Mouse (Mus musculus) megakaryocyte, embryonic 14.5 days (primary cell): ENCODE results near the gene Mrpl45. TPM values are rescaled to one million over a fixed set of nuclear protein-coding genes. Genes with fewer than 3 reads are reported as not detected.
"Not testable (repeated sequence)": the region's sequence is repeated elsewhere in the genome, so short reads cannot be mapped to it uniquely, and the experiment has no call there.

Experiments used
- H3K27me3 ChIP-seq: replicated peaks from 2 replicates; pipeline ENCODE3; 2012; ENCODE audit warnings: inconsistent platforms
- H3K36me3 ChIP-seq: replicated peaks from 2 replicates; pipeline ENCODE3; 2012; ENCODE audit warnings: low read length, inconsistent platforms, mixed read lengths
- H3K4me1 ChIP-seq: 2 replicates; pipeline ENCODE4 v1.6.1; 2012; ENCODE audit warnings: inconsistent platforms
- H3K4me3 ChIP-seq: replicated peaks from 2 replicates; pipeline ENCODE3; 2012; ENCODE audit warnings: moderate library complexity, mild to moderate bottlenecking, inconsistent platforms
- H3K9me3 ChIP-seq: 2 replicates; pipeline ENCODE4 v1.6.1; 2012; ENCODE audit warnings: inconsistent platforms
- FLI1 ChIP-seq: IDR thresholded peaks from 2 replicates; pipeline ENCODE4 v1.6.1; 2012; ENCODE audit warnings: low read length, inconsistent platforms, mixed read lengths
- GATA1 ChIP-seq: IDR thresholded peaks from 3 replicates; pipeline ENCODE4 v1.6.1; 2012; ENCODE audit warnings: mixed read lengths, low read length, inconsistent platforms, borderline replicate concordance
- polyA plus RNA-seq: library from polyadenylated mRNA; stranded (reverse); fragments of >175 nt; gene quantifications from 2 replicates; pipeline ENCODE4 v1.2.3, GENCODE M21; 2012; ENCODE audit warnings: low replicate concordance; ENCODE audit not compliant: insufficient read depth

The Mrpl45 gene
- polyA plus RNA-seq, 1 experiment = 6.9 TPM

- Histone ChIP-seq H3K4me1 (peaks cover 24% of the 10 kb centered on the region), H3K4me3 (peak overlapping the region; percentile 87), H3K36me3 (no peaks in the 10 kb centered on the region), H3K9me3 (peaks cover 5% of the 10 kb centered on the region), H3K27me3 (peaks cover 55% of the 10 kb centered on the region)
- TF ChIP-seq GATA1 = no peak
- TF ChIP-seq FLI1 = no peak
Observed at GRCm38 (mm10) chr11:97343619-97344018, 28.1 kb downstream of the Mrpl45 start.

DNA sequence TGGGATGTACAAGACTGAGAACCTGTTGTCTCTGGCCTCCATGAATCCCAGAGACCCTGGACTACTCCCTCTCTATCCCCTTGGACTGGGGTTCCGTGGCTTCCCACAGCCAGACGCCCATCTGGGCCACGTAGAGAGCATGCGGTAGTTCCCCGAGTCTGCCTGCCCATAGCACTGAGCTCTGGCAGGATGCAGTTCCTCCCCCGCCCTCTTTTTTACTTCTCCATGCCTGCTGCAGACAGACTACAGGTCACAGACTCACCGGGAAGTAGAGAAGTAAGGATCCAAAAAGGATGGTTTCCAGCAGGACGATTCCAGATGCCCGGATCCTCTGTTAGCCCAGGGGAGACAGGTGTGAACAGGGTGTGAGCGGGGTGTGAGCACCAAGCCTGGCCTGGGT lies 29.9 kb downstream of the Mrpl45 start:
- TF ChIP-seq GATA1 (no peak), FLI1 (no peak)
- H3K4me1 ChIP-seq = peaks cover 35% of the 10 kb centered on the region
- H3K27me3 ChIP-seq = peaks cover 52% of the 10 kb centered on the region
- H3K36me3 ChIP-seq = no peaks in the 10 kb centered on the region
- peaks cover 11% of the 10 kb centered on the region for H3K9me3 ChIP-seq
- no peak overlapping the region for H3K4me3 ChIP-seq

GRCm38 (mm10) chr11:97346383-97346782 lies 30.9 kb downstream of the Mrpl45 start:
- Histone ChIP-seq H3K36me3 (no peaks in the 10 kb centered on the region), H3K4me3 (peak overlapping the region; percentile 66), H3K4me1 (peaks cover 35% of the 10 kb centered on the region), H3K9me3 (peaks cover 11% of the 10 kb centered on the region), H3K27me3 (peaks cover 52% of the 10 kb centered on the region)
- no peak for TF ChIP-seq GATA1
- TF ChIP-seq FLI1 = no peak

DNA sequence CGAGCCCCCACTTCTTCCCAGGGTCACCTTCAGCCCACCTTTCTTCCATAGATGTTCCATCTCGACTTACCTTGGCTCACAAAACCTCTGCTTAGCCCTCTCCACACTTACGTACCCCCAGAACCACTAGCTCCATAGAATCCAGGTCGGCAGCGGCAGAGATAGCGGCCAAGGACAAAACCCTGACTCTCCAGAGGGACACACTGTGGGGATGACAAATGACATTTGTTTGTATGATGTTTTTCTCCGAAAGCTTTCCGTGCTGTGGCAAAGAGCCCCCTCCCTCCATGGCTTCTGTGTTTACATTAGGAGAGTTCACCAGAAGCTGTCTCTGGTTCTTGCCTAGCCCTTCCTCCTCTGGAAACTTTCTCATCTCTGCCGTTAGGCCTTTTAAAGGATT lies 31.8 kb downstream of the Mrpl45 start:
- Histone ChIP-seq H3K4me1 (peaks cover 35% of the 10 kb centered on the region), H3K36me3 (no peaks in the 10 kb centered on the region), H3K27me3 (peaks cover 57% of the 10 kb centered on the region), H3K9me3 (peaks cover 11% of the 10 kb centered on the region), H3K4me3 (no peak overlapping the region)
- no peak for TF ChIP-seq GATA1
- TF ChIP-seq FLI1 = no peak

DNA sequence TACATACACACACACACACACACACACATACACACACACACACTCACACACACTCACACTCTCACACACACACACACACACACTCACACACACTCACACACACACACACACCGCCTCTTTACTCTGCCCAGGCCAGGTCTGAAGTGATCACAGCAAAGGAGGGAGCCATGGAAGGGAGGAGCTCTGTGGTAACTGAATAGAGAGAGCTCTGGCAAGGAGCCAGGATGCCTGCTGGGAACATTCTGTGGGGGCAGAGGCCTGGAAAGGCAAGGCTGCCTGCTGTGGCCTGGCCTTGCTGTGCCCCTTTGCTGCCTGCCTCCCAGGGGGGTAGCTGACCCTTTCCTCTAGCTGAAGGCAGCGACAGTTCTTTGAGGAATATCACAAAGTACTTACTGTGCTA lies 34.5 kb downstream of the Mrpl45 start:
- TF ChIP-seq FLI1 (no peak), GATA1 (no peak)
- Histone ChIP-seq H3K9me3 (peaks cover 11% of the 10 kb centered on the region), H3K4me3 (peak overlapping the region; percentile 43), H3K27me3 (peaks cover 62% of the 10 kb centered on the region), H3K4me1 (peaks cover 21% of the 10 kb centered on the region), H3K36me3 (no peaks in the 10 kb centered on the region)

DNA sequence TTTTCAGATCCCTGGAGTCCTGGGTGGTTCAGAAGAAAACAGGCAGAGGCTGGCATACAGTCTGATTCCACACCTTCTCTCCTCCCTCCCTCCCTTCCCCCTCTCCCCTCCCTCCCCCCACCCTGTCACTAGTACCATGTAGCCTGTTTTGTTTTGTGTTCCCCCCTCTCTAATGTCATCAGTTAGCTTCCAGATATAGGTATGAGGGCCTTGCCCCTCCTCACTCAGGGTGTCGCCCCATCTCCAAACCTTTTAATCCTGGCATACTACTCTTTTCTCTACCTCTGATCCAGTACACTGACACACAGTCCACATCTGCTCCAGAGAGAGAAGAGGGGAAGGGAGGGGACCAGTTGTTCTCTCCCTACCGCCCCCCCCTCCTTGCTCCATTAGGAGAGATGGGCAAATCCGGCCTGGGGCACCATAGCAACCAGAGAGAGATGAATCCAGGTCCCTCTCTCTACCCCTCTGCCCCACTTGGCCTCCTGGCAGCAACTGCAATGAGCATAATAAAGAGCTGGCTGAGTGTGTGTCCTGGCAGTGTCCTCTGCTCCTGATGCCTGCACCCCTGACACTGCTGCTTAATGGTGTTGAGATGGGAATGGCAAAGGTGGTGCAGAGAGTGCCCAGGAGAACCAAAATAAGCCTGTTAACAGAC lies 36.6 kb downstream of the Mrpl45 start, which contains the start of gene Gpr179:
Gpr179 (minus strand) TSS at position 51 of the 658 bp plus-strand sequence.
- peaks cover 17% of the 10 kb centered on the region for H3K4me1 ChIP-seq
- TF ChIP-seq GATA1 (no peak), FLI1 (no peak)
- peaks cover 58% of the 10 kb centered on the region for H3K27me3 ChIP-seq

GRCm38 (mm10) chr11:97352935-97353597 lies 37.5 kb downstream of the Mrpl45 start:
- Histone ChIP-seq H3K36me3 (no peaks in the 10 kb centered on the region), H3K4me1 (peaks cover 17% of the 10 kb centered on the region), H3K4me3 (no peak overlapping the region), H3K9me3 (peaks cover 11% of the 10 kb centered on the region), H3K27me3 (peaks cover 56% of the 10 kb centered on the region)
- no peak for TF ChIP-seq GATA1
- no peak for TF ChIP-seq FLI1

More for the DNA sequence above, 36.6 kb downstream of the Mrpl45 start, which contains the start of gene Gpr179:
- Histone ChIP-seq H3K4me3 (no peak within 1 kb of the TSS), H3K36me3 (no peaks in the 10 kb centered on the region), H3K9me3 (peaks cover 11% of the 10 kb centered on the region)

DNA sequence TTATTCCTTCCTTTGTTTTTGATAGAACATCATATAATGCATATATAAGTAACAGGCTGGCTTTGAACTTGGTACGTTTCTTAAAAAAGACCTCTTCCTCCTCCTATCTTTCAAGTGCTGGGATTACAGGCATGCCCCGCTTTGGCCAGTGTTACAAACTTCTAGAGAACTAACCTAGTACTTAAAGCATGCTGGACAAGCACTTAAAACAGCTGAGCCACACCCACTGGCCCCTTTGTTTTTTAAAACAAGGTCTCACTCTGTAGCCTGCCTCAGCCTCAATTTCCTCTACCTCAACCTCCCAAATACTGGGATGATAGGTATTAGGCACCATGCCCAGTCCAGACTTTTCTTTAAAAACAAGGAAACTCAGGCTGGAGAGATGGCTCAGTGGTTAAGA lies 39.1 kb downstream of the Mrpl45 start:
- H3K4me3 ChIP-seq = no peak overlapping the region
- peaks cover 13% of the 10 kb centered on the region for H3K4me1 ChIP-seq
- no peaks in the 10 kb centered on the region for H3K9me3 ChIP-seq
- H3K27me3 ChIP-seq = peaks cover 47% of the 10 kb centered on the region
- TF ChIP-seq GATA1 (no peak), FLI1 (no peak)
- H3K36me3 ChIP-seq = no peaks in the 10 kb centered on the region

DNA sequence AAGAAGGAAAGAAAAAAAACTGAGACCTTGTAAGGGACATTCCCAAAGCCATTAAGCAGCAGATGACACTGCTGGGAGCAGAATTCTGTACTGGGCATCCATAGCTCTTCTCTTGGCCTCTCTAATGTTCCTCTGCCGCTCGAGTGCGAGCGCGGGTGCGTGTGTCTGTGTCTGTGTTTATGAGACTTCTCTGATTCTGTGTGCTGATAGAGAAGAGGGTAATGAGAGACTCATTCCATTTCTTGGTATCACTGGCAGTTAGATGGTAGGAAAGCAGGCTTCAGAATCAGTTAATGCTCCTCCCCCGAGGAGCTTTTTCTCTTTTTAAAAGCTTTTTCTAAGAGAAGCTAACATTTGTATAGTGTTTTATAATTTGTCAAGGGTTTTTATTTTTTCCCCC lies 39.7 kb downstream of the Mrpl45 start:
- H3K36me3 ChIP-seq = no peaks in the 10 kb centered on the region
- TF ChIP-seq GATA1 (no peak), FLI1 (no peak)
- H3K4me3 ChIP-seq = no peak overlapping the region
- H3K4me1 ChIP-seq = peaks cover 7% of the 10 kb centered on the region
- H3K27me3 ChIP-seq = peaks cover 44% of the 10 kb centered on the region
- no peaks in the 10 kb centered on the region for H3K9me3 ChIP-seq

DNA sequence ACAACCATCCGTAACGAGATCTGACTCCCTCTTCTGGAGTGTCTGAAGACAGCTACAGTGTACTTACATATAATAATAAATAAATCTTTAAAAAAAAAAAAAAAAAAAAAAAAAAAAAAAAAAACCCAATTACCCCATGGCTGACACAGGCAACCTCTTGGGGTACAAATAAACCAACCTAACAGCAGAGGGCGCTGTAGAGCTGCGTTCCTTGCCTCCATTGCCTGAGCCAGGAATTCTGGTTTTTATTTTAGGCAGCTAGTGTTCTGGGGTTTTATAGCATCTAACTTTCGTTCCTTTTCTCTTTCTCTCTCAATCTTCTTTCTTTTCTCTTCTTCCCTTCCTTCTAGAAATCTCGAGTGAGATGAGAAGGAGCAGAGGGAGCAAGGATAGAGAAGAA lies 42.1 kb downstream of the Mrpl45 start:
- H3K4me1 ChIP-seq = peaks cover 12% of the 10 kb centered on the region

More for the DNA sequence above, 42.1 kb downstream of the Mrpl45 start:
- not testable (repeated sequence) for H3K36me3 ChIP-seq, H3K9me3 ChIP-seq, H3K4me3 ChIP-seq
- H3K27me3 ChIP-seq = peaks cover 26% of the 10 kb centered on the region
